Mouse (Mus musculus): ENCODE measurements around the gene Gm13289. TPM values are rescaled to one million over a fixed set of nuclear protein-coding genes. Genes with fewer than 3 reads are reported as not detected.
"Not testable (repeated sequence)": the region's sequence is repeated elsewhere in the genome, so short reads cannot be mapped to it uniquely, and the experiment has no call there.

The Gm13289 gene
- total and polyA plus RNA-seq, 3 experiments, result not detected

- not testable (repeated sequence) for H3K27ac ChIP-seq (ENCODE audit: control insufficient read depth, low read depth, low read length); H3K9ac ChIP-seq (ENCODE audit: control insufficient read depth, low read depth, low read length, poor library complexity, severe bottlenecking); H3K4me3 ChIP-seq (ENCODE audit: control insufficient read depth in 1 of 2, insufficient read depth in 1 of 2, low read depth in 2 of 2, low read length in 2 of 2); H3K27me3 ChIP-seq (ENCODE audit: control insufficient read depth in 1 of 2, insufficient read depth in 2 of 2, low read length in 2 of 2); H3K36me3 ChIP-seq (ENCODE audit: control insufficient read depth in 1 of 2, insufficient read depth in 2 of 2, low read length in 2 of 2); H3K9me3 ChIP-seq (replicated peaks; ENCODE audit: insufficient read depth, low read length); DNase-seq (ENCODE audit: low read depth, low spot score); H3K4me1 ChIP-seq (ENCODE audit: control insufficient read depth in 1 of 2, insufficient read depth in 2 of 2, low read length in 2 of 2); H3K79me2 ChIP-seq (ENCODE audit: control insufficient read depth, insufficient read depth, low read length, poor library complexity)
These were observed 17.4 kb downstream of the Gm13289 start, which contains the start of gene Gm13275 for GRCm38 (mm10) chr4:88793936-88794675. Gm13275 (plus strand) TSS chr4:88794487.

GRCm38 (mm10) chr4:88797097-88797496, 20.4 kb downstream of the Gm13289 start, which contains the start of gene Gm13279:
Gm13279 (plus strand) TSS chr4:88797397.
- not testable (repeated sequence) for H3K27ac ChIP-seq (ENCODE audit: control insufficient read depth, low read depth, low read length); H3K9ac ChIP-seq (ENCODE audit: control insufficient read depth, low read depth, low read length, poor library complexity, severe bottlenecking); H3K9me3 ChIP-seq (replicated peaks; ENCODE audit: insufficient read depth, low read length); H3K27me3 ChIP-seq (ENCODE audit: control insufficient read depth in 1 of 2, insufficient read depth in 2 of 2, low read length in 2 of 2); DNase-seq (ENCODE audit: low read depth, low spot score); H3K79me2 ChIP-seq (ENCODE audit: control insufficient read depth, insufficient read depth, low read length, poor library complexity); H3K36me3 ChIP-seq (ENCODE audit: control insufficient read depth in 1 of 2, insufficient read depth in 2 of 2, low read length in 2 of 2); H3K4me3 ChIP-seq (ENCODE audit: control insufficient read depth in 1 of 2, insufficient read depth in 1 of 2, low read depth in 2 of 2, low read length in 2 of 2); H3K4me1 ChIP-seq (ENCODE audit: control insufficient read depth in 1 of 2, insufficient read depth in 2 of 2, low read length in 2 of 2)

- not testable (repeated sequence) for H3K27me3 ChIP-seq (ENCODE audit: control insufficient read depth in 1 of 2, insufficient read depth in 2 of 2, low read length in 2 of 2); H3K4me1 ChIP-seq (ENCODE audit: control insufficient read depth in 1 of 2, insufficient read depth in 2 of 2, low read length in 2 of 2); H3K4me3 ChIP-seq (ENCODE audit: control insufficient read depth in 1 of 2, insufficient read depth in 1 of 2, low read depth in 2 of 2, low read length in 2 of 2); DNase-seq (ENCODE audit: low read depth, low spot score); H3K79me2 ChIP-seq (ENCODE audit: control insufficient read depth, insufficient read depth, low read length, poor library complexity); H3K27ac ChIP-seq (ENCODE audit: control insufficient read depth, low read depth, low read length); H3K9me3 ChIP-seq (replicated peaks; ENCODE audit: insufficient read depth, low read length); H3K36me3 ChIP-seq (ENCODE audit: control insufficient read depth in 1 of 2, insufficient read depth in 2 of 2, low read length in 2 of 2); H3K9ac ChIP-seq (ENCODE audit: control insufficient read depth, low read depth, low read length, poor library complexity, severe bottlenecking)
These were observed 22.6 kb downstream of the Gm13289 start, which contains the start of gene Gm13285 for GRCm38 (mm10) chr4:88799365-88799764. Gm13285 (plus strand) TSS chr4:88799665.

- H3K4me1 ChIP-seq (ENCODE audit: control insufficient read depth in 1 of 2, insufficient read depth in 2 of 2, low read length in 2 of 2); H3K9ac ChIP-seq (ENCODE audit: control insufficient read depth, low read depth, low read length, poor library complexity, severe bottlenecking); DNase-seq (ENCODE audit: low read depth, low spot score); H3K79me2 ChIP-seq (ENCODE audit: control insufficient read depth, insufficient read depth, low read length, poor library complexity); H3K27me3 ChIP-seq (ENCODE audit: control insufficient read depth in 1 of 2, insufficient read depth in 2 of 2, low read length in 2 of 2); H3K36me3 ChIP-seq (ENCODE audit: control insufficient read depth in 1 of 2, insufficient read depth in 2 of 2, low read length in 2 of 2); H3K27ac ChIP-seq (ENCODE audit: control insufficient read depth, low read depth, low read length); H3K9me3 ChIP-seq (replicated peaks; ENCODE audit: insufficient read depth, low read length); H3K4me3 ChIP-seq (ENCODE audit: control insufficient read depth in 1 of 2, insufficient read depth in 1 of 2, low read depth in 2 of 2, low read length in 2 of 2): not testable (repeated sequence)
These were observed 26.2 kb downstream of the Gm13289 start, which contains the start of gene Gm13287 for GRCm38 (mm10) chr4:88802954-88803353. Gm13287 (plus strand) TSS chr4:88803254.

- not testable (repeated sequence) for H3K27me3 ChIP-seq (ENCODE audit: control insufficient read depth in 1 of 2, insufficient read depth in 2 of 2, low read length in 2 of 2); H3K27ac ChIP-seq (ENCODE audit: control insufficient read depth, low read depth, low read length); H3K9me3 ChIP-seq (replicated peaks; ENCODE audit: insufficient read depth, low read length); H3K9ac ChIP-seq (ENCODE audit: control insufficient read depth, low read depth, low read length, poor library complexity, severe bottlenecking); H3K36me3 ChIP-seq (ENCODE audit: control insufficient read depth in 1 of 2, insufficient read depth in 2 of 2, low read length in 2 of 2); H3K79me2 ChIP-seq (ENCODE audit: control insufficient read depth, insufficient read depth, low read length, poor library complexity); H3K4me1 ChIP-seq (ENCODE audit: control insufficient read depth in 1 of 2, insufficient read depth in 2 of 2, low read length in 2 of 2); H3K4me3 ChIP-seq (ENCODE audit: control insufficient read depth in 1 of 2, insufficient read depth in 1 of 2, low read depth in 2 of 2, low read length in 2 of 2); DNase-seq (ENCODE audit: low read depth, low spot score)
These were observed 28.5 kb downstream of the Gm13289 start, which contains the start of gene Gm13288 for GRCm38 (mm10) chr4:88805231-88805630. Gm13288 (plus strand) TSS chr4:88805531.

- H3K4me1 ChIP-seq (ENCODE audit: control insufficient read depth in 1 of 2, insufficient read depth in 2 of 2, low read length in 2 of 2); DNase-seq (ENCODE audit: low read depth, low spot score); H3K36me3 ChIP-seq (ENCODE audit: control insufficient read depth in 1 of 2, insufficient read depth in 2 of 2, low read length in 2 of 2); H3K9me3 ChIP-seq (replicated peaks; ENCODE audit: insufficient read depth, low read length); H3K79me2 ChIP-seq (ENCODE audit: control insufficient read depth, insufficient read depth, low read length, poor library complexity); H3K4me3 ChIP-seq (ENCODE audit: control insufficient read depth in 1 of 2, insufficient read depth in 1 of 2, low read depth in 2 of 2, low read length in 2 of 2); H3K27me3 ChIP-seq (ENCODE audit: control insufficient read depth in 1 of 2, insufficient read depth in 2 of 2, low read length in 2 of 2); H3K9ac ChIP-seq (ENCODE audit: control insufficient read depth, low read depth, low read length, poor library complexity, severe bottlenecking); H3K27ac ChIP-seq (ENCODE audit: control insufficient read depth, low read depth, low read length): not testable (repeated sequence)
These were observed 29.0 kb downstream of the Gm13289 start for GRCm38 (mm10) chr4:88805761-88806160.
